Mouse (Mus musculus): Measurements from ENCODE around the gene Wwox. TPM values are rescaled to one million over a fixed set of nuclear protein-coding genes. Genes with fewer than 3 reads are reported as not detected.

Wwox gene
- polyA plus RNA-seq (2012; rRNA removed): 17.3 and 17.8 TPM in 2 replicates

- Histone ChIP-seq H3K4me3 (ENCODE audit: insufficient read depth, low read length) (peak within 1 kb of the TSS; percentile 68), H3K27ac (ENCODE audit: insufficient read depth, low read length) (no peak within 1 kb of the TSS), H3K4me1 (ENCODE audit: control insufficient read depth, insufficient read depth, low read length) (no peaks in the 10 kb centered on the region)
- peak; percentile 47 for TF ChIP-seq CTCF (IDR thresholded peaks at IDR 0.05; ENCODE audit: extremely low read depth, insufficient read depth, low read length)
- peak; percentile 80; the same call in 1 of the 2 replicates for TF ChIP-seq POLR2A (IDR thresholded peaks at IDR 0.05; ENCODE audit: extremely low read depth, insufficient read depth, low read length)
Measured at GRCm38 (mm10) chr8:114439334-114440204, at the start of gene Wwox. Gene Wwox (plus strand): TSS chr8:114439655.

GRCm38 (mm10) chr8:114390465-114391254, 48.8 kb upstream of the Wwox start:
- peak; percentile 47 for TF ChIP-seq CTCF (IDR thresholded peaks at IDR 0.05; ENCODE audit: extremely low read depth, insufficient read depth, low read length)
- no peak for TF ChIP-seq POLR2A (IDR thresholded peaks at IDR 0.05; ENCODE audit: extremely low read depth, insufficient read depth, low read length)
- Histone ChIP-seq H3K4me1 (ENCODE audit: control insufficient read depth, insufficient read depth, low read length) (no peaks in the 10 kb centered on the region), H3K4me3 (ENCODE audit: insufficient read depth, low read length) (no peak overlapping the region), H3K27ac (ENCODE audit: insufficient read depth, low read length) (no peak overlapping the region)

- TF ChIP-seq CTCF (IDR thresholded peaks at IDR 0.05; ENCODE audit: extremely low read depth, insufficient read depth, low read length) (no peak), POLR2A (IDR thresholded peaks at IDR 0.05; ENCODE audit: extremely low read depth, insufficient read depth, low read length) (no peak)
- Histone ChIP-seq H3K4me1 (ENCODE audit: control insufficient read depth, insufficient read depth, low read length) (no peaks in the 10 kb centered on the region), H3K4me3 (ENCODE audit: insufficient read depth, low read length) (no peak overlapping the region), H3K27ac (ENCODE audit: insufficient read depth, low read length) (no peak overlapping the region)
Measured at GRCm38 (mm10) chr8:114398326-114398725, 41.1 kb upstream of the Wwox start.

GRCm38 (mm10) chr8:114399273-114399672, 40.2 kb upstream of the Wwox start:
- Histone ChIP-seq H3K4me3 (ENCODE audit: insufficient read depth, low read length) (no peak overlapping the region), H3K27ac (ENCODE audit: insufficient read depth, low read length) (no peak overlapping the region), H3K4me1 (ENCODE audit: control insufficient read depth, insufficient read depth, low read length) (no peaks in the 10 kb centered on the region)
- TF ChIP-seq CTCF (IDR thresholded peaks at IDR 0.05; ENCODE audit: extremely low read depth, insufficient read depth, low read length) (no peak), POLR2A (IDR thresholded peaks at IDR 0.05; ENCODE audit: extremely low read depth, insufficient read depth, low read length) (no peak)

- H3K4me3 ChIP-seq (ENCODE audit: insufficient read depth, low read length): no peak overlapping the region
- no peaks in the 10 kb centered on the region for H3K4me1 ChIP-seq (ENCODE audit: control insufficient read depth, insufficient read depth, low read length)
- no peak overlapping the region for H3K27ac ChIP-seq (ENCODE audit: insufficient read depth, low read length)
- TF ChIP-seq CTCF (IDR thresholded peaks at IDR 0.05; ENCODE audit: extremely low read depth, insufficient read depth, low read length) (no peak), POLR2A (IDR thresholded peaks at IDR 0.05; ENCODE audit: extremely low read depth, insufficient read depth, low read length) (no peak)
Measured at GRCm38 (mm10) chr8:114401679-114402078, 37.8 kb upstream of the Wwox start.

- no peaks in the 10 kb centered on the region for H3K4me1 ChIP-seq (ENCODE audit: control insufficient read depth, insufficient read depth, low read length)
- no peak overlapping the region for H3K27ac ChIP-seq (ENCODE audit: insufficient read depth, low read length)
- H3K4me3 ChIP-seq (ENCODE audit: insufficient read depth, low read length): no peak overlapping the region
- no peak for TF ChIP-seq CTCF (IDR thresholded peaks at IDR 0.05; ENCODE audit: extremely low read depth, insufficient read depth, low read length)
- no peak for TF ChIP-seq POLR2A (IDR thresholded peaks at IDR 0.05; ENCODE audit: extremely low read depth, insufficient read depth, low read length)
Measured at GRCm38 (mm10) chr8:114411421-114411820, 28.0 kb upstream of the Wwox start.

GRCm38 (mm10) chr8:114417786-114418185, 21.7 kb upstream of the Wwox start, which contains the start of gene Clec3a:
Gene Clec3a (plus strand): TSS chr8:114418086.
- H3K27ac ChIP-seq (ENCODE audit: insufficient read depth, low read length): no peak within 1 kb of the TSS
- H3K4me3 ChIP-seq (ENCODE audit: insufficient read depth, low read length): no peak within 1 kb of the TSS
- no peaks in the 10 kb centered on the region for H3K4me1 ChIP-seq (ENCODE audit: control insufficient read depth, insufficient read depth, low read length)
- TF ChIP-seq POLR2A (IDR thresholded peaks at IDR 0.05; ENCODE audit: extremely low read depth, insufficient read depth, low read length) (no peak), CTCF (IDR thresholded peaks at IDR 0.05; ENCODE audit: extremely low read depth, insufficient read depth, low read length) (no peak)

GRCm38 (mm10) chr8:114418486-114418885, 21.0 kb upstream of the Wwox start:
- Histone ChIP-seq H3K27ac (ENCODE audit: insufficient read depth, low read length) (no peak overlapping the region), H3K4me3 (ENCODE audit: insufficient read depth, low read length) (no peak overlapping the region), H3K4me1 (ENCODE audit: control insufficient read depth, insufficient read depth, low read length) (no peaks in the 10 kb centered on the region)
- TF ChIP-seq CTCF (IDR thresholded peaks at IDR 0.05; ENCODE audit: extremely low read depth, insufficient read depth, low read length) (no peak), POLR2A (IDR thresholded peaks at IDR 0.05; ENCODE audit: extremely low read depth, insufficient read depth, low read length) (no peak)

GRCm38 (mm10) chr8:114418904-114419303, 20.6 kb upstream of the Wwox start:
- H3K4me3 ChIP-seq (ENCODE audit: insufficient read depth, low read length): no peak overlapping the region
- no peak for TF ChIP-seq POLR2A (IDR thresholded peaks at IDR 0.05; ENCODE audit: extremely low read depth, insufficient read depth, low read length)
- TF ChIP-seq CTCF (IDR thresholded peaks at IDR 0.05; ENCODE audit: extremely low read depth, insufficient read depth, low read length): no peak
- no peaks in the 10 kb centered on the region for H3K4me1 ChIP-seq (ENCODE audit: control insufficient read depth, insufficient read depth, low read length)
- H3K27ac ChIP-seq (ENCODE audit: insufficient read depth, low read length): no peak overlapping the region
